Mouse (Mus musculus): ENCODE results near the gene Msh4. TPM values are rescaled to one million over a fixed set of nuclear protein-coding genes. Genes with fewer than 3 reads are reported as not detected.

Gene Msh4
- polyA plus RNA-seq, 1 experiment from 2014 or later = 0.32 TPM

DNA sequence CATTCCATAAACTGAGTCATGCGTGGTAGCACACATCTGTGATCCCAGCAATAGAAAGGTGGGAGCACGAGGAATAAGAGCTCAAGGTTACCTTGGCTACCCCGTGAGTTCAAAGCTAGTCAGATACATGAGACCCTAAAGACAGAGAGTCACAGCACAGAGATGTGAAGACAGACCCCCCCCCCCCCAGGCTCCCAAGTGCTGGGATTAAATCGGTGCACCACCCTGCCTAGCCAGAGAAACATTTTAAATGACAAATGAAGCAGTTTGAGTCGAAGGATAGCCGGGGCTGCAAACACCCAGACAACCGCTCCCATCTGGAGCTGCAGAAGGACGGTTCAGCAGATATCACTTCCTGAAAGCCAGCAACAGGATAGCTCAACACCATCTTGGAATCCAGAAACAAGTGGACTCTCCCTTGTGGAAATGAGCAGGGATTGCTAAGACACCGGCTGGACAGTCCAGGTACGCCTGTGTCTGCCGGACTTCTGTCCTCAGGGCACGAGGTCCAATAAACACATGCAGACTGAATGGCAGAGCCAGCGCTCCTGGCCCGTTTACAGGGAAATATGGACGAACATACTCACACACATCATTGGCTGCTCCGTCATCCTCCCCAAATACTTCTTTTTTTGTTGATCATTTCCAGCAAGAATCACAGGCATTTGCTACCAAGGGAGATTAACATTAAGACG lies 31.3 kb upstream of the Msh4 start:
- WGBS = 96% methylated on average over 17 of the region's 17 CpGs
- H3K36me3 ChIP-seq (replicated peaks; ENCODE audit: control insufficient read depth, insufficient read depth) = peaks cover 54% of the 10 kb centered on the region

DNA sequence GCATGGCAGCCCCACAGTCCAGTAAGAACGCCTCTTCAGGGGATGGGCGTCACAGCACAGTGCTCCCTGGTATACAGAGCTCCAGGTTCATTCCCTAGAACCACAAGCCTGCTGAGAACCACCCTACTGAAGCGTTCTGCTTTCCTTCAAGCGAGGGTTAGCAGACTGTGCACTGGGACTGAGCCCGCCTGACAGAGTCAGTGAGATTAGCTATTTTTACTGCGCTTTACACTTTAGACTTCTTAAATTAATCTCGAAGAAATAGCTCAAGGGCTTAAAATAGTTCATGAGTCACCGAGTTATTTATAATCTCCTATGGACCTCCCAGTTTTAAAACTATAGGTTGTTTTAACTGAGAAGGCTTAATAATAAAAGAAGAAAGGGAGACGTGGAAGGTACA lies 29.9 kb upstream of the Msh4 start:
- DNase-seq (ENCODE audit: low spot score) = no peak
- no peaks in the 10 kb centered on the region for H3K4me1 ChIP-seq (replicated peaks; ENCODE audit: control insufficient read depth, insufficient read depth, low read length)
- no peak overlapping the region for H3K9ac ChIP-seq
- peaks cover 60% of the 10 kb centered on the region for H3K36me3 ChIP-seq (replicated peaks; ENCODE audit: control insufficient read depth, insufficient read depth)
- WGBS = 90% methylated on average over 9 of the region's 9 CpGs
- no peak overlapping the region for H3K4me2 ChIP-seq (replicated peaks)
- H3K4me3 ChIP-seq (replicated peaks; ENCODE audit: low read length) = no peak overlapping the region
- H3K27me3 ChIP-seq (ENCODE audit: control insufficient read depth, insufficient read depth, low read length) = no peaks in the 10 kb centered on the region
- H3K27ac ChIP-seq = no peak overlapping the region
- no peaks in the 10 kb centered on the region for H3K9me3 ChIP-seq (ENCODE audit: control insufficient read depth, low read length)
- no peak for ATAC-seq (ENCODE audit: low FRiP score)

More for the DNA sequence above, 31.3 kb upstream of the Msh4 start:
- H3K27ac ChIP-seq = no peak overlapping the region
- no peaks in the 10 kb centered on the region for H3K27me3 ChIP-seq (ENCODE audit: control insufficient read depth, insufficient read depth, low read length)
- no peaks in the 10 kb centered on the region for H3K9me3 ChIP-seq (ENCODE audit: control insufficient read depth, low read length)
- H3K4me1 ChIP-seq (replicated peaks; ENCODE audit: control insufficient read depth, insufficient read depth, low read length) = no peaks in the 10 kb centered on the region
- DNase-seq (ENCODE audit: low spot score) = no peak
- no peak for ATAC-seq (ENCODE audit: low FRiP score)
- H3K9ac ChIP-seq = no peak overlapping the region
- no peak overlapping the region for H3K4me3 ChIP-seq (replicated peaks; ENCODE audit: low read length)
- H3K4me2 ChIP-seq (replicated peaks) = no peak overlapping the region

DNA sequence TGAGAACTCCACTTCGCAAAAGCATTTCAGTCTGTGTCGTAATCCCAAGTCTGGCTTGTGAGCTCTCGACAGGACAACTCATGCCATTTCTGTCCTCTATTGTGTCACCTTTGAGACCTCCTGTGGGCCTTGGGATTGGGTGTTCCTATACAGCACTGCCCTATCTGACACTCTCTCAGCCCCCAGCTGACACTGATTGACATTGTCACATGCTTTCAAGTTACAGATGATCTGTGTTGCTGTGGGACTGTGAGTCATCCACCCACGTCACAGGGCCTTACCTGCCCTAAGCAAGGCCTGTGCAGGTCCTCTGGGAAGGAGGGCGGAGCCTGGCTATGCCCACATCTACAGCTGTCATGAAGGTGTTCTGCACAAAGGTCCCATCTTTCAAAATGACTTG lies 26.5 kb upstream of the Msh4 start:
- DNase-seq (ENCODE audit: low spot score) (no peak), ATAC-seq (ENCODE audit: low FRiP score) (no peak)
- no peaks in the 10 kb centered on the region for H3K27me3 ChIP-seq (ENCODE audit: control insufficient read depth, insufficient read depth, low read length)
- no peak overlapping the region for H3K27ac ChIP-seq
- no peak overlapping the region for H3K4me2 ChIP-seq (replicated peaks)
- peaks cover 64% of the 10 kb centered on the region for H3K36me3 ChIP-seq (replicated peaks; ENCODE audit: control insufficient read depth, insufficient read depth)
- WGBS = 94% methylated on average over 5 of the region's 5 CpGs
- no peak overlapping the region for H3K4me3 ChIP-seq (replicated peaks; ENCODE audit: low read length)
- H3K4me1 ChIP-seq (replicated peaks; ENCODE audit: control insufficient read depth, insufficient read depth, low read length) = no peaks in the 10 kb centered on the region
- H3K9ac ChIP-seq = no peak overlapping the region
- H3K9me3 ChIP-seq (ENCODE audit: control insufficient read depth, low read length) = no peaks in the 10 kb centered on the region

DNA sequence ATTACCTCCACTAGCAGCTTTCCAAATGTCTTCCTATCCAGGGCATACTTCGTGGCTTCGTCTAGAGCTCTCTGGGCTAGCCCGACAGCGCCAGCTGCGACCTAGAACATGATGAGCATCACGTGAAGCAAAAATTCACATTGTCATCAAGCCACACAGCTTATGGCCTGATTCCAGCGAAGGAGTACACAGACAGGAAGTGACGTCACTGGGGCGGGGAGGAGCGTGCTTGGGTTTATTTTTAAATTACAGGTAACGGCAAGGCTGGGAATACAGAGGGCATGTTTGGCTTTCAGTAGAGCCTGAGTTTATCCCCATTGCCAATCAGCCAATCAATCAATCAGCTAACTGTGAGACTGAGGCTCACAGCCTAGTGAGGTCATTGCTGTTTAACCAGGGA lies 23.6 kb upstream of the Msh4 start:
- no peaks in the 10 kb centered on the region for H3K4me1 ChIP-seq (replicated peaks; ENCODE audit: control insufficient read depth, insufficient read depth, low read length)
- no peaks in the 10 kb centered on the region for H3K9me3 ChIP-seq (ENCODE audit: control insufficient read depth, low read length)
- ATAC-seq (ENCODE audit: low FRiP score) (no peak), DNase-seq (ENCODE audit: low spot score) (no peak)
- 96% methylated on average over 11 of the region's 11 CpGs for WGBS
- H3K4me3 ChIP-seq (replicated peaks; ENCODE audit: low read length) = no peak overlapping the region
- H3K27ac ChIP-seq = no peak overlapping the region
- no peaks in the 10 kb centered on the region for H3K27me3 ChIP-seq (ENCODE audit: control insufficient read depth, insufficient read depth, low read length)
- no peak overlapping the region for H3K4me2 ChIP-seq (replicated peaks)
- no peak overlapping the region for H3K9ac ChIP-seq
- peaks cover 57% of the 10 kb centered on the region for H3K36me3 ChIP-seq (replicated peaks; ENCODE audit: control insufficient read depth, insufficient read depth)

DNA sequence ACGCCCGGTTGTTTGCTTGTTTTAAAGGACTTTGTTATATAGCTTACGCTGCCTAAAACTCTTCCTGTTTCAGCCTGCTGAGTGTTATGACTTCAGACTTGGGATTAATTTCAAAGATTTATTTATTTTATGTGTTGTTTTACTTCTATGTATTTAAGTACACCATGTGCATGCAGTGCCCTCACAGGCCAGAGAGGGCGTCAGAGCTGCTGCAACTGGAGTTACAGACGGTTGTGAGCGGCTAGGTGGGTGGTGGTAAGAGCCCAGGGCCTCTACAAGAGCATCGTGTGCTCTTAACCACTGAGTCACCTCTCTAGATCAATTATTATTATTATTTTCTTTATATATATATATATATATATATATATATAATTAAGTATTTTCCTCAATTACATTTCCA lies 20.4 kb upstream of the Msh4 start:
- no peak overlapping the region for H3K9ac ChIP-seq
- 92% methylated on average over 7 of the region's 7 CpGs for WGBS
- DNase-seq (ENCODE audit: low spot score) (no peak), ATAC-seq (ENCODE audit: low FRiP score) (no peak)
- H3K27ac ChIP-seq = no peak overlapping the region
- H3K4me1 ChIP-seq (replicated peaks; ENCODE audit: control insufficient read depth, insufficient read depth, low read length) = no peaks in the 10 kb centered on the region
- H3K36me3 ChIP-seq (replicated peaks; ENCODE audit: control insufficient read depth, insufficient read depth) = peaks cover 47% of the 10 kb centered on the region
- H3K27me3 ChIP-seq (ENCODE audit: control insufficient read depth, insufficient read depth, low read length) = no peaks in the 10 kb centered on the region
- H3K4me2 ChIP-seq (replicated peaks) = no peak overlapping the region
- no peak overlapping the region for H3K4me3 ChIP-seq (replicated peaks; ENCODE audit: low read length)
- no peaks in the 10 kb centered on the region for H3K9me3 ChIP-seq (ENCODE audit: control insufficient read depth, low read length)

DNA sequence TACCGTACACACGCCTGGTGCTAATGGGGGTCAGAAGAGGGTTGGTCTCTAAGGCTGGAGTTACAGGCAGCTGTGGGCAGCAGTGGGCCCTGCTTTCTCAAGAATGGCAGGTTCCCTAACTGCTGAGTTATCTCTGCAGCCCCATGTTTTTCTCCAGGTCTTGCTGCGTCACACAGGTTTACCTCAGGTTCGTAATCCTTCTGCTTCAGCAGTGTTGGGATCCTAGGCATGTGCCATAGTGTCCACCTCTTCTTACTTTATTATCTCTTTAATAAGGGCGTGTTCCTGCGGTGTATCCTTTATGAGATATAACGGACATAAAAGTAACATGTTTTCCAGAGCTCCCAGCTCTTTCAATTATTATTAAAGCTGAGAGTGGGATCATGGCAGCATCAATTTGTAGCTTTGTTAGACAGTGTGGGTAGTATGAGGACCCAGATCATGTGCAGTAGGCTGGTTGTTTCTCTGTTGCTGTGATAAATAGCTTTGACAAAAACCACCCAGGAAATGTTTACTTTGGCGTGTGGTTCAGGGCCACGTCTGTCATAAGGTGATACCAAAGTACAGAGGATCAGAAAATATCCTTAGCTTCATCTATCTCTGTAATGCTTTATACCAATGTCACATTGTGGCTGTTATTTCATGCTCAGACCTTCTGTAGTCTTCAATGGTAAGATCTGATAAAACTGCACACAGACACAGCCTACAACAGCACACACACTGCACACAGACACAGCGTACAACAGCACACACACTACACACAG lies 15.4 kb upstream of the Msh4 start:
- Histone ChIP-seq H3K9ac (no peak overlapping the region), H3K27ac (no peak overlapping the region), H3K4me3 (replicated peaks; ENCODE audit: low read length) (no peak overlapping the region), H3K27me3 (ENCODE audit: control insufficient read depth, insufficient read depth, low read length) (no peaks in the 10 kb centered on the region), H3K4me2 (replicated peaks) (no peak overlapping the region), H3K4me1 (replicated peaks; ENCODE audit: control insufficient read depth, insufficient read depth, low read length) (no peaks in the 10 kb centered on the region), H3K9me3 (ENCODE audit: control insufficient read depth, low read length) (no peaks in the 10 kb centered on the region), H3K36me3 (replicated peaks; ENCODE audit: control insufficient read depth, insufficient read depth) (peaks cover 31% of the 10 kb centered on the region)
- WGBS = 92% methylated on average over 10 of the region's 10 CpGs
- ATAC-seq (ENCODE audit: low FRiP score) (no peak), DNase-seq (ENCODE audit: low spot score) (no peak)

DNA sequence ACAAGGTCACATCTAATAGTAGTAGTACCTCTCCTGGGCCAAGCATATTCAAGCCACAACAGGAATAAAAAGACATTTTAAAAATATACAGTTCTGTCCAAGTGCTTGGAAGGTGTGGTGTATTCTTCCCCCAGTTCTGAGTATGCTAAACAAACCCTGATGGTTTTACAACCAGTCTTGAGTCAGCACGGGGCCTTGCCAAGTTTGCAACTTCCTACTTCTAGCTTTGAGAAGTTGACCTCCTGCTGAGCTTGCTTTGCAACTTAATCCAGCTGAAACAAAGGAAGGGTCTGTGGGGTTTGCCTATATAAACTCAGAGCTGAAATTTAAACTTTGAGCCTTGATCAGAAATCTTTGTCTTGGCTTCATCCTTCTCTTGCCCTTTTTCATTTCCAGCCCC lies 11.3 kb upstream of the Msh4 start:
- WGBS = 8% methylated on average over 1 of the region's 1 CpGs
- no peaks in the 10 kb centered on the region for H3K9me3 ChIP-seq (ENCODE audit: control insufficient read depth, low read length)

DNA sequence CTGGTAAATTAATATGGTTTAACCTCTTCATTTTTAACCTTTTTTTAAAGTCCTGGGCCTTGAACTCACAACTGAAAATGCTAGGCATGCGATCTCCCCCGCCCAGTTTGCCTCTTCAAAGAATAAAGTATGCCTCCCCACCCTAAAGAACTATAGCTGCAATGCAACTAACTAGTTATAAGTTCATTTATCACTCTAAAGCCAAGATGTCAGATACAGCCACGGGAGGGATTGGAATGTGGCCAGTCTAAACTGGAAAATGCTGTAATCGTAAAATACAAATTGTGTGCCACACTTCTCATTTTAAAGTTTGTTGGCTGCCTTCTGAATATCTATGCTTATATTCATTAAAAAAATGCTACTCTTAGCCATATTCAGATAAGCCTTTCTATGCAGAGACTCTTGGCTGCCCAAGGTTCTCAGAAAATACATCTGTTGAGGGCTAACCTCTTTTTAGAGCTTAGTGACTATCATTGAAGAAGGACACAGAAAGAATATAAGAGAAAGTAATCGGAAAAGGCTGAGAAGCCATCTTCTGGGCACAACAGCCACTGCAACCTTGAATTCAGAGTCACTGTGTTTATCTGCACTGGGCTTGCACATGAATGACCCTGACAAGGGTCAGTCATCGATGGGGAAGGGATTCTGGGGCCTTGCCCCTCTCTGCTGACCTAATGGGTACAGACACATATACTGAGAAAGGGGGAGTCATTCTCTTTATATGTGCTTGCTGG lies 7.7 kb upstream of the Msh4 start:
- 53% methylated on average over 6 of the region's 6 CpGs for WGBS
- peak overlapping the region; percentile 70 for H3K4me3 ChIP-seq (replicated peaks; ENCODE audit: low read length)
- H3K4me1 ChIP-seq (replicated peaks; ENCODE audit: control insufficient read depth, insufficient read depth, low read length) = peaks cover 23% of the 10 kb centered on the region
- ATAC-seq (ENCODE audit: low FRiP score) (no peak), DNase-seq (ENCODE audit: low spot score) (no peak)
- peak overlapping the region; percentile 71 for H3K4me2 ChIP-seq (replicated peaks)
- H3K9me3 ChIP-seq (ENCODE audit: control insufficient read depth, low read length) = no peaks in the 10 kb centered on the region
- H3K27ac ChIP-seq = peak overlapping the region; percentile 93
- peak overlapping the region; percentile 77 for H3K9ac ChIP-seq
- H3K27me3 ChIP-seq (ENCODE audit: control insufficient read depth, insufficient read depth, low read length) = no peaks in the 10 kb centered on the region
- peaks cover 25% of the 10 kb centered on the region for H3K36me3 ChIP-seq (replicated peaks; ENCODE audit: control insufficient read depth, insufficient read depth)

More for the DNA sequence above, 11.3 kb upstream of the Msh4 start:
- Histone ChIP-seq H3K36me3 (replicated peaks; ENCODE audit: control insufficient read depth, insufficient read depth) (peaks cover 11% of the 10 kb centered on the region; the same call in 1 of the 2 replicates), H3K4me2 (replicated peaks) (no peak overlapping the region), H3K4me3 (replicated peaks; ENCODE audit: low read length) (no peak overlapping the region), H3K4me1 (replicated peaks; ENCODE audit: control insufficient read depth, insufficient read depth, low read length) (0 out of 2 replicates have a peak, but pooled peaks cover 5% of the 10 kb centered on the region), H3K9ac (no peak overlapping the region), H3K27me3 (ENCODE audit: control insufficient read depth, insufficient read depth, low read length) (no peaks in the 10 kb centered on the region), H3K27ac (no peak overlapping the region)
- DNase-seq (ENCODE audit: low spot score) = no peak
- no peak for ATAC-seq (ENCODE audit: low FRiP score)
